12 mouse cellular contexts compared by ENCODE assay signal in the genomic region with DNA sequence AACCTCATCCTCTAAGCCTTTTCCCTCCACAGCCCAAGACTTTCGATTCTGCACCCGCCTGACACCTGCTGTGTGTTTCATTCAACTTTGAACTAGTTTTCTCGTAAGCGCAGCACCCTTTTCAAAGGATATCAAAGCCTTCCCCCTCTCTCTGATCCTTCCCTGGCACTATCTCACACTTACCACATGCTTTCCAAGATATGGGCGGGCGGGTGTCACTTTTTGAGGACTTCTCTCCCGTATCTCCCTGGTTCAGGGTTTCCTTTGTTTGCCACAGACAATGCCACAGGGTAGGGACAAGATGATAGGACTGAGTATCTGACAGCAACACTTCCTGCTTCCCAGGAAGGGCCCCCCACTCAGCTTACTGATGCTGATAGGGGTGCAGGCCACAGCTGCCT.
A peak's percentile ranks its signal among the peaks of the same experiment; 100 is the strongest.
DNase-seq lines count a peak whose midpoint lies in the region; ATAC-seq and TF ChIP-seq lines count a peak whose summit lies in the region.
"Had no signal": no experiment of that assay in that cellular context is flagged by ENCODE, and none has a peak within 500 bp of the region (broad histone marks: within the 10 kb centered on the region; RNA-seq: fewer than 3 reads in every experiment).

No protein-coding gene starts in this region.

- H3K27me3 ChIP-seq in cerebellum, adult 2 months (ENCODE audit: control insufficient read depth, insufficient read depth, low read length), result no peaks in the 10 kb centered on the region
- H3K27me3 ChIP-seq: forebrain, embryonic 15.5 days had no signal

- H3K27ac ChIP-seq in cerebellum, adult 2 months (ENCODE audit: insufficient read depth, low read length), result no peak overlapping the region
- H3K27ac ChIP-seq: forebrain, embryonic 15.5 days; hindbrain, embryonic 10.5 days had no signal

- WGBS in cerebellum, adult 2 months, result 47% methylated on average over 7 of the region's 7 CpGs

- TF ChIP-seq POLR2A in cerebellum, adult 2 months (IDR thresholded peaks at IDR 0.05; ENCODE audit: borderline replicate concordance, insufficient read depth, low read length), result no peak

- ATAC-seq in common myeloid progenitor, adult 5-6 weeks (replicated peaks; ENCODE audit: low read depth, poor library complexity, severe bottlenecking), result peak; percentile 98
- ATAC-seq: forebrain, embryonic 15.5 days had no signal

- no peaks in the 10 kb centered on the region for H3K4me1 ChIP-seq in cerebellum, adult 2 months (ENCODE audit: control insufficient read depth, insufficient read depth, low read length)
- H3K4me1 ChIP-seq: forebrain, embryonic 15.5 days; hindbrain, embryonic 10.5 days had no signal

- no peak overlapping the region for H3K4me3 ChIP-seq in cerebellum, adult 2 months (replicated peaks; ENCODE audit: insufficient read depth, low read depth, low read length)
- H3K4me3 ChIP-seq: forebrain, embryonic 15.5 days; hindbrain, embryonic 10.5 days had no signal

- DNase-seq in spleen, adult 12 weeks (ENCODE audit: low spot score), result peak; percentile 6
- DNase-seq in spleen, postnatal 14 days (ENCODE audit: low spot score in 2 of 2), result no peak
- DNase-seq in lung, postnatal 14 days, result peak; percentile 49
- DNase-seq in thymus, postnatal 4 days, result peak; percentile 66
- no peak for DNase-seq in adrenal gland, postnatal 36 days
- DNase-seq in cerebellum, adult 9-11 months, result no peak
- no peak for DNase-seq in cerebellum, adult 2 months
- DNase-seq: kidney, postnatal 4 days; retina, postnatal 1 day had no signal

- TF ChIP-seq CTCF in cerebellum, adult 2 months (IDR thresholded peaks at IDR 0.05; ENCODE audit: borderline replicate concordance, insufficient read depth, low read depth, low read length), result no peak

Comparison
In these comparisons a context has a peak if more than half of its experiments do, and no peak if none do; other contexts are left out.
1. DNase-seq: peak in spleen, adult 12 weeks (single experiment), lung, postnatal 14 days (single experiment) and thymus, postnatal 4 days (single experiment); none in spleen, postnatal 14 days (0 of 2), adrenal gland, postnatal 36 days (0 of 2), cerebellum, adult 9-11 months (single experiment) and cerebellum, adult 2 months (0 of 2).